Mouse (Mus musculus) MN1 (cell line): ENCODE data around the gene Gm42906.

Experiments used
- DNase-seq: peaks from one replicate; pipeline ENCODE4 v3.0.0-alpha.2; 2016; ENCODE audit warnings: low spot score

The Gm42906 gene

GRCm38 (mm10) chr5:151022026-151022425 is 405.9 kb downstream of the Gm42906 start:
- DNase-seq: no peak

GRCm38 (mm10) chr5:151020831-151021230 is 407.1 kb downstream of the Gm42906 start:
- no peak for DNase-seq

GRCm38 (mm10) chr5:151020031-151020820 is 407.7 kb downstream of the Gm42906 start:
- no peak for DNase-seq

GRCm38 (mm10) chr5:151018959-151019358 is 409.0 kb downstream of the Gm42906 start:
- DNase-seq: no peak

GRCm38 (mm10) chr5:151018450-151018849 is 409.5 kb downstream of the Gm42906 start:
- DNase-seq: no peak
